Mouse (Mus musculus): ENCODE data around the gene Ermard.
"Not testable (repeated sequence)": the region's sequence is repeated elsewhere in the genome, so short reads cannot be mapped to it uniquely, and the experiment has no call there.

- TF ChIP-seq CTCF (IDR thresholded peaks at IDR 0.05; ENCODE audit: low read depth, low read length); EP300 (IDR thresholded peaks at IDR 0.05; ENCODE audit: insufficient read depth, low read depth, low read length); POLR2A (IDR thresholded peaks at IDR 0.05; ENCODE audit: insufficient read depth, low read length): not testable (repeated sequence)
Observed at GRCm38 (mm10) chr17:15041175-15041729, at the start of gene Ermard, which contains the start of the genes Tcte3 and Gm3448.

Data from ES-Bruce4 (cell line).